Comparison of ENCODE assay signal across 9 mouse cellular contexts in the genomic region with DNA sequence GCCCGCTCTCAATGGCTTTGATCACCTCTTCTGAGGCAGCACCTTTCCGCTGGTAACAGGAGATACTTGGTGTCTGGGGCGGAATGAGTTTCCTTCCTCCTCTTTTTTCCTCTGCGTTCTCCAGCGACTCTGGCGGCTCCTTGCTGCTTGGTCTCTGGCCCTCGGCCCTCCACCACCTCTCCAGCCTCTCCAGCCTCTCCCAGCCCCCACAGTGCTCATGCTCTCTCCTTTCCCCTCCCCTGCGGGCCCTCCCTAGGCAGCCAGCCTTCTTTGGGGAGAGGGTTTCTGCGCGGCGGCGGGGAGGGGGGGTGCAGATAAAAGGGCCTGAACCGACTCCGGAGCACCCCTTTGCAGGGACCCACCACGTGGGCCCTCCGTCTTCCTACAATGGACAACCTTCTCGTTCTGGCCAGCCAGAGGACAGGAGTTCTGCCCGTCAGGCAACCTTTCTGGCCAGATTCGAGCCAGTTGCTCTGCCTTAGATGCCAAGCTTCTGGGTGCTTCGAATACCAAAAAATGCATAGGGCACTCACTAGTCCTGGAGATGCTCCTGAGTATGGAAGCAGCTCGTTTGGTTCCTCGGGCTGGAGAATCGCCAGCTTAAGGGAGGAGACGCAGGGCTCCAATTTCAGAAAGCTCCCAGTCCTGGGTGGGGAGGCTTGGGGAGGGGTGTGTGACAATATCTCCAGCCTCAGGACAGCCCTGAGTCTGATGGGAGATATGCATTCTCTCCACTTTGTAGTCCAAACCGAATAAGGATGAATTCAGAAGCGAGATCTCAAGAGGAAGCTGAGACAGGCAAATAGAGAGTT. TPM values are rescaled to one million over a fixed set of nuclear protein-coding genes. Genes with fewer than 3 reads are reported as not detected.
A peak's percentile ranks its signal among the peaks of the same experiment; 100 is the strongest.
DNase-seq lines count a peak whose midpoint lies in the region; ATAC-seq lines count a peak whose summit lies in the region.
"Had no signal": no experiment of that assay in that cellular context is flagged by ENCODE, and none has a peak within 500 bp of the region (broad histone marks: within the 10 kb centered on the region; RNA-seq: fewer than 3 reads in every experiment).

No protein-coding gene starts in this region.

- H3K9me3 ChIP-seq in forebrain, embryonic 16.5 days (ENCODE audit: control insufficient read depth, low read length), result no peaks in the 10 kb centered on the region
- H3K9me3 ChIP-seq in liver, embryonic 13.5 days (replicated peaks), result no peaks in the 10 kb centered on the region

- 0 out of 2 replicates have a peak overlapping the region, but pooled peaks have one; percentile 0 for H3K4me3 ChIP-seq in forebrain, embryonic 16.5 days (replicated peaks; ENCODE audit: low read length)
- peak overlapping the region; percentile 48 for H3K4me3 ChIP-seq in liver, embryonic 13.5 days (replicated peaks)

- DNase-seq in right cerebral cortex, postnatal 4 days, result peak; percentile 3
- no peak for DNase-seq in right cerebral cortex, postnatal 10 days (ENCODE audit: low spot score in 2 of 2)
- peak; percentile 9 for DNase-seq in liver, embryonic 13.5 days
- DNase-seq in thymus, postnatal 14 days, result peak; percentile 31
- DNase-seq in layer of hippocampus, postnatal 36 days, result no peak
- no peak for DNase-seq in right cerebral cortex, postnatal 25 days
- no peak for DNase-seq in lung, postnatal 10 days
- DNase-seq: adrenal gland, postnatal 25 days had no signal

- peaks cover 5% of the 10 kb centered on the region for H3K4me1 ChIP-seq in forebrain, embryonic 16.5 days (replicated peaks; ENCODE audit: control insufficient read depth, insufficient read depth, low read length)
- peaks cover 58% of the 10 kb centered on the region for H3K4me1 ChIP-seq in liver, embryonic 13.5 days (replicated peaks)

- peak overlapping the region; percentile 47 for H3K4me2 ChIP-seq in forebrain, embryonic 16.5 days (ENCODE audit: low read length)
- H3K4me2 ChIP-seq in liver, embryonic 13.5 days, result peak overlapping the region; percentile 73

- H3K36me3 ChIP-seq in forebrain, embryonic 16.5 days (ENCODE audit: control insufficient read depth, insufficient read depth), result no peaks in the 10 kb centered on the region
- no peaks in the 10 kb centered on the region for H3K36me3 ChIP-seq in liver, embryonic 13.5 days

- WGBS in forebrain, embryonic 16.5 days, result 24% methylated on average over 20 of the region's 26 CpGs
- 16% methylated on average over 25 of the region's 26 CpGs for WGBS in liver, embryonic 13.5 days (ENCODE audit: insufficient replicate concordance)

- H3K27me3 ChIP-seq in forebrain, embryonic 16.5 days (replicated peaks; ENCODE audit: control insufficient read depth, insufficient read depth, low read length), result no peaks in the 10 kb centered on the region
- H3K27me3 ChIP-seq in liver, embryonic 13.5 days, result no peaks in the 10 kb centered on the region

- peak overlapping the region; percentile 4; the same call in 1 of the 2 replicates for H3K9ac ChIP-seq in forebrain, embryonic 16.5 days (replicated peaks; ENCODE audit: low read depth, low read length)
- peak overlapping the region; percentile 69 for H3K9ac ChIP-seq in liver, embryonic 13.5 days

- ATAC-seq in forebrain, embryonic 16.5 days, result no peak
- peak; percentile 53 for ATAC-seq in liver, embryonic 13.5 days (ENCODE audit: low read depth)

- H3K27ac ChIP-seq in forebrain, embryonic 16.5 days (ENCODE audit: low read length), result no peak overlapping the region
- peak overlapping the region; percentile 75 for H3K27ac ChIP-seq in liver, embryonic 13.5 days

RNA-seq across cellular contexts. Expression of a gene that starts 30.2 kb away (rescaled TPM):
- polyA plus RNA-seq in forebrain, embryonic 16.5 days (2015; fragmentation: Nextera tagmentation; extraction: Ambion mirVana), result 8.4 and 8.5 TPM in 2 replicates
- 2.8 TPM in 2 replicates for polyA plus RNA-seq in liver, embryonic 13.5 days (2015; fragmentation: Nextera tagmentation; extraction: Ambion mirVana)
- 10 to 100 TPM; 16.4 to 18.3 TPM for total RNA-seq in layer of hippocampus, postnatal 36 days (2021)

RNA-seq across cellular contexts. Expression of a gene that starts 54.2 kb away (rescaled TPM):
- 17.3 and 20.7 TPM in 2 replicates for polyA plus RNA-seq in forebrain, embryonic 16.5 days (2015; fragmentation: Nextera tagmentation; extraction: Ambion mirVana)
- 16.6 and 21.6 TPM in 2 replicates for polyA plus RNA-seq in liver, embryonic 13.5 days (2015; fragmentation: Nextera tagmentation; extraction: Ambion mirVana)
- 10 to 100 TPM; 17.7 to 18.2 TPM for total RNA-seq in layer of hippocampus, postnatal 36 days (2021)

Comparison
In these comparisons a context has a peak if more than half of its experiments do, and no peak if none do; other contexts are left out.
1. DNase-seq: peak in right cerebral cortex, postnatal 4 days (single experiment), liver, embryonic 13.5 days (single experiment) and thymus, postnatal 14 days (single experiment); none in right cerebral cortex, postnatal 10 days (0 of 2), layer of hippocampus, postnatal 36 days (0 of 2), right cerebral cortex, postnatal 25 days (single experiment) and lung, postnatal 10 days (single experiment).